Mouse (Mus musculus) CD8-positive naive resting alpha-beta T cell, adult 2 months (primary cell): ENCODE results near the gene Zbtb32.

Experiments
- DNase-seq, 2 experiments: peaks; one replicate each; pipeline ENCODE4 v3.0.0; 2022; ENCODE audit warnings: low read depth in 2 of 2, low spot score in 2 of 2

The Zbtb32 gene

GRCm38 (mm10) chr7:30549880-30550279, 48.8 kb downstream of the Zbtb32 start:
- no peak for DNase-seq

GRCm38 (mm10) chr7:30544327-30544726, 54.4 kb downstream of the Zbtb32 start:
- DNase-seq = no peak

GRCm38 (mm10) chr7:30540572-30540971, 58.1 kb downstream of the Zbtb32 start:
- DNase-seq = no peak
